Mouse (Mus musculus): ENCODE measurements around the gene Amigo3. TPM values are rescaled to one million over a fixed set of nuclear protein-coding genes. Genes with fewer than 3 reads are reported as not detected.

Amigo3 gene
- polyA plus RNA-seq, 1 experiment: 3.2 TPM

DNA sequence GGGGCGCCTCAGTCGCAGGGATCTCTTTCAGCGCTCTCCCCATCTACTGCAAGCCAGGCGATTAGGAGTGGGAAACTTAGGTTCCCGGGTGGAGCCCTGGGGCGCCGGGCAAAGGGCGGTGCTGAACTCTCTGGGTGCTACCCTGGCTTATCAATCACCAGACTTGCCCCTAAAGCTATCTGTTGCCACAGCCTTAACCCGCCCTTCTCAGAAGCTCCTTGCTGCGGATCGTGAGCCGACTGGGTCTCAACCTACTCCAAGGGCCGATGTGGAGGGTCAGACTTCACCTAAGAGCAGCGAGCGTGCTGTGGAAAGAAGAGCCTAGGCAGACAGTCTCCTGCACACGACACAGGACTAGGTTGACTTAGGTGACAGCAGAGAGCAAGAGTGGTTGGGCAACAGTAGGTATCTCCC, 42.0 kb downstream of the Amigo3 start:
- peaks cover 4% of the 10 kb centered on the region for H3K4me1 ChIP-seq (ENCODE audit: control insufficient read depth, insufficient read depth, low read length)
- H3K4me3 ChIP-seq (replicated peaks; ENCODE audit: extremely low read depth, low read depth, low read length): peak overlapping the region; percentile 82
- TF ChIP-seq CTCF (IDR thresholded peaks at IDR 0.05; ENCODE audit: insufficient read depth, low read length) (no peak), POLR2A (IDR thresholded peaks at IDR 0.05; ENCODE audit: borderline replicate concordance, extremely low read depth, low read depth, low read length) (no peak)
- under 1% methylated on average over 16 of the region's 16 CpGs for WGBS
- peak; percentile 48 for DNase-seq

DNA sequence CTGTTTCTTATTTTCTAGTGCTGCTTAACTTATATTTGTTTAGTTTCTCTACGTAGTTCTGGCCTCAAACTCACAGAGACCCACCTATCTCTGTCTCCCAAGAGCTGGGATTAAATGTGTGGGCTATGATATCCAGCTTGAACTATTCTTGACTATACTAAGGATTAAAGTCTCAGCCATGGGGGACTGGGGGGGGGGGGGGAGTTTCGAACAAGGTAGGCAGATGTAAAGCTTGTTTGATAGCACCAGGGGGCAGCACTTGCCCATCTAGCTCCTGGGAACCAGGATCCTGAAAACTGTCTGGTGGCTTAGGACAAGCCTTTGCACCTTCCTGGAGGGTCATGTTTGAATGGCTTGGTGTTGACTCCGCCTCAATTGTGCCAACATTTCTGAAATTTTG, 42.6 kb downstream of the Amigo3 start:
- WGBS: 4% methylated on average over 3 of the region's 3 CpGs
- TF ChIP-seq CTCF (IDR thresholded peaks at IDR 0.05; ENCODE audit: insufficient read depth, low read length): peak; percentile 77
- no peak for TF ChIP-seq POLR2A (IDR thresholded peaks at IDR 0.05; ENCODE audit: borderline replicate concordance, extremely low read depth, low read depth, low read length)
- Histone ChIP-seq H3K4me3 (replicated peaks; ENCODE audit: extremely low read depth, low read depth, low read length) (peak overlapping the region; percentile 46), H3K4me1 (ENCODE audit: control insufficient read depth, insufficient read depth, low read length) (peaks cover 4% of the 10 kb centered on the region)
- DNase-seq: peak; percentile 46

DNA sequence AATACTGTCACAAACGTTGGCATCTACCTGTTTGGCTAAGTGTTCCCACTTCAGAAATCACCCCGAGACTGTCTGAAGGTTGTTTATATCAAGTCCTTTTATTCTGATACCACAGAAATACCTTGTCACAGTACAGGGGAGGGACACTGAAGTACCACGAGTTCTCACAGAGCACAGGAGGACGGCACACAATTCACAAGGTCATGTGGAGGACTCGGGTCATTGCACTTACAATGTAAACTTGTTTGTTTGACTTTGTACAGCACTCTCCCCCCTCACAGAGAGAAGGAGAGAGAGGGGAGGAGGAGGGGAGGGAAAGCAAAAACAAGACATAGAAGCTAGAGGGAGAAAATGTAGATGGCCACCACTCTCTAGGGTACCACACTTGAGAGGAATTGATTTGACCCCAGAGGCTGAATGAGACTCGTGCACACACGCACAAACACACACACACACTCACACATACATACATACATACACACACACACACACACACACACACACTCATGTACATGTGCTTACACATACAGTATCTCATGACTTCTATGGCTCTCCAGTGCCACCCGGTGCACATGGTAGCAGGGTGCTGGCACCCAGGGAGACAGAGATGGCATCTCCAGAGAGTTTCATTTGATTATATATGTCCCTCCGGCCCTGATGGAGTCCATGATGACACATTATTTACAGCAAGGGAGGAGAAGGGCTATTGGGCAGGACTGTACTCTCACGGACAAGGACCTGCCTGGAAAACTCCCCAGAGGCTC, 43.2 kb downstream of the Amigo3 start:
- Histone ChIP-seq H3K4me3 (replicated peaks; ENCODE audit: extremely low read depth, low read depth, low read length) (no peak overlapping the region), H3K4me1 (ENCODE audit: control insufficient read depth, insufficient read depth, low read length) (peaks cover 4% of the 10 kb centered on the region)
- no peak for DNase-seq
- WGBS: 57% methylated on average over 10 of the region's 10 CpGs
- TF ChIP-seq CTCF (IDR thresholded peaks at IDR 0.05; ENCODE audit: insufficient read depth, low read length): no peak
- TF ChIP-seq POLR2A (IDR thresholded peaks at IDR 0.05; ENCODE audit: borderline replicate concordance, extremely low read depth, low read depth, low read length): no peak

DNA sequence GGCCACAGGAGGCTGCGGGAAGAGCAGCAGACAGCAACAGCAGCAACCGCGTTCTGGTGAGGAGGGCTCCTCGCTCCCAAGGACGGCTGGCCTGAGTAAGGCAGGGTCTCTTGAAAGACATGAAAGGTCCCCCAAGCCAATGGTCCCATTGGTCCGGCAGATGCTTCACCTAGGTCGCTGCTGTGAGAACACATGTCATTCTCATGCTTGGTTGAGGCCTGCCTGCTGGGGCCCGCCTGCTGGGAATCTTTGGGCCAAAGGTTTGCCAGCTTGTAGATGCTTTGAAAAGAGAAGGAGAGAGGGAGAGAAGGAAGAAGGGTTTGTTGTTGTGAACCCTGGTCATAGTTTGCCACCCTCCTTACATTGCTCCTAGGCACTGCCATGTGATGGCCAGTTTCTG, 46.7 kb downstream of the Amigo3 start:
- no peak for DNase-seq
- H3K4me3 ChIP-seq (replicated peaks; ENCODE audit: extremely low read depth, low read depth, low read length): no peak overlapping the region
- H3K4me1 ChIP-seq (ENCODE audit: control insufficient read depth, insufficient read depth, low read length): peaks cover 4% of the 10 kb centered on the region
- no peak for TF ChIP-seq CTCF (IDR thresholded peaks at IDR 0.05; ENCODE audit: insufficient read depth, low read length)
- TF ChIP-seq POLR2A (IDR thresholded peaks at IDR 0.05; ENCODE audit: borderline replicate concordance, extremely low read depth, low read depth, low read length): no peak
- 88% methylated on average over 8 of the region's 8 CpGs for WGBS

DNA sequence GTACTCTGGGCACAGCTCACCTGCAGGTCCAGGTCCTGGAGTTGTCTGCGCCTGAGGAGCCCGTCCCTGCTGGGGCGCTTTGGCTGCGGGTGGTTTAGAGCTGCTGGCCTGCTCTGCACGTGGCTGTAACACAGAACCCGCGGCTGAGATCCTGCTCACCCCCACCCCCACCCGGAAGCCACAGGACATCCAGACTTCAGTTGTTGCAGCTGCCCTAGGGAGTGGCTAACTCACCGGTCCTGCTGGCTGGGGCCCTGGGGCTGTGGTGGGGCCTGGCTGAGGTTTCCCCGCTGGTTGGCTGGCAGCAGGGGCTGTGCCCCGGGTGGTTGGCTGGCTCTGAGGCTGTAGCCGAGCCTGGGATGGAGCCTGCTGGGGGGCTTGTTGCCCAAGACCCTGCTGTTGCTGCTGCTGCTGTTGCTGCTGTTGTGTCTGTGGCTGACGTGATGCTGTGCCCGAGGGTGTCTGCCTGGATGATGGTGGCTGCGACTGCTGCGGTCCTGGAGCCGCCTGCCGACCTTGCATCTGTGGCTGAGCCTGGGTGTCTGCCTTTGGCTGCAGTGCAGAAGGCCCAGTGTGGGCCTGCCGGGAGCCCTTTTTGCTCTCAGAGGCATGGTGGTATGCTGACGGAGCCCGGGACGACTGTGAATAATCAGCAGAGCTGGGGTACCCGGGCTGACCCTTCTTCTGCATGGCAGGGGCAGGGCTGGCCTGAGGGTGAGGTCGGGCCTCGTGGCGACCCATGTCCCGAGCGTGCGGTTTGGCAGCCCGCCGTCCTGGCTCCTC, 52.0 kb downstream of the Amigo3 start:
- DNase-seq: no peak
- 55% methylated on average over 31 of the region's 31 CpGs for WGBS
- Histone ChIP-seq H3K4me1 (ENCODE audit: control insufficient read depth, insufficient read depth, low read length) (no peaks in the 10 kb centered on the region), H3K4me3 (replicated peaks; ENCODE audit: extremely low read depth, low read depth, low read length) (no peak overlapping the region)
- no peak for TF ChIP-seq CTCF (IDR thresholded peaks at IDR 0.05; ENCODE audit: insufficient read depth, low read length)
- TF ChIP-seq POLR2A (IDR thresholded peaks at IDR 0.05; ENCODE audit: borderline replicate concordance, extremely low read depth, low read depth, low read length): no peak

Other genes starting within 250 kb of the Amigo3 start
- gene Rbm6, start 179.9 kb upstream of the Amigo3 start, polyA plus RNA-seq (2012; rRNA removed): 13.0 and 19.0 TPM in 2 replicates
- gene Mon1a, start 165.0 kb upstream of the Amigo3 start, polyA plus RNA-seq (2012; rRNA removed): 29.4 and 31.7 TPM in 2 replicates
- 17.8 and 27.4 TPM in 2 replicates for gene Mst1r, start 146.3 kb upstream of the Amigo3 start, polyA plus RNA-seq (2012; rRNA removed)
- not detected in 2 replicates for gene Actl11, start 124.7 kb upstream of the Amigo3 start, polyA plus RNA-seq (2012; rRNA removed)
- 0.06 and 0.09 TPM in 2 replicates for gene Camkv, start 117.5 kb upstream of the Amigo3 start, polyA plus RNA-seq (2012; rRNA removed)
- 0.79 and 0.93 TPM in 2 replicates for gene Traip, start 103.0 kb upstream of the Amigo3 start, polyA plus RNA-seq (2012; rRNA removed)
- 94.0 and 124 TPM in 2 replicates for gene Uba7, start 77.7 kb upstream of the Amigo3 start, polyA plus RNA-seq (2012; rRNA removed)
- gene Gm20661, start 70.1 kb upstream of the Amigo3 start, polyA plus RNA-seq (2012; rRNA removed): 3.3 and 5.5 TPM in 2 replicates
- 23.1 and 26.6 TPM in 2 replicates for gene Inka1, start 67.3 kb upstream of the Amigo3 start, polyA plus RNA-seq (2012; rRNA removed)
- 72.3 and 89.2 TPM in 2 replicates for gene Cdhr4, start 60.7 kb upstream of the Amigo3 start, polyA plus RNA-seq (2012; rRNA removed)
- gene Gm20662, start 56.8 kb upstream of the Amigo3 start, polyA plus RNA-seq (2012; rRNA removed): 6.3 and 11.5 TPM in 2 replicates
- gene Ip6k1, start 50.7 kb upstream of the Amigo3 start, polyA plus RNA-seq (2012; rRNA removed): 116 and 132 TPM in 2 replicates
- 14.6 and 20.3 TPM in 2 replicates for gene Gmppb, start 3.9 kb upstream of the Amigo3 start, polyA plus RNA-seq (2012; rRNA removed)
- gene Mst1, start 27.3 kb downstream of the Amigo3 start, polyA plus RNA-seq (2012; rRNA removed): 1.5 and 2.5 TPM in 2 replicates
- 78.6 and 88.0 TPM in 2 replicates for gene Rnf123, start 30.2 kb downstream of the Amigo3 start, polyA plus RNA-seq (2012; rRNA removed)
- gene Apeh, start 41.4 kb downstream of the Amigo3 start, polyA plus RNA-seq (2012; rRNA removed): 64.7 and 74.8 TPM in 2 replicates
- 0.74 and 0.95 TPM in 2 replicates for gene Bsn, start 137.2 kb downstream of the Amigo3 start, polyA plus RNA-seq (2012; rRNA removed)
- gene Dag1, start 210.8 kb downstream of the Amigo3 start, polyA plus RNA-seq (2012; rRNA removed): 125 and 170 TPM in 2 replicates
- 15.1 and 21.4 TPM in 2 replicates for gene Nicn1, start 237.3 kb downstream of the Amigo3 start, polyA plus RNA-seq (2012; rRNA removed)
- gene Amt, start 243.7 kb downstream of the Amigo3 start, polyA plus RNA-seq (2012; rRNA removed): 7.0 and 13.3 TPM in 2 replicates